Mouse (Mus musculus) midbrain, embryonic 10.5 days (tissue): ENCODE measurements around the gene Olfr523. TPM values are rescaled to one million over a fixed set of nuclear protein-coding genes. Genes with fewer than 3 reads are reported as not detected.

Source experiments
- DNase-seq: peaks from one replicate; pipeline ENCODE4 v3.0.0-alpha.2; 2017; ENCODE audit warnings: low spot score
- H3K27ac ChIP-seq: fragments of 300-500 bp; sonication (generic); replicated peaks from 2 replicates; pipeline ENCODE4 v1.5.1; 2016; ENCODE audit warnings: mild to moderate bottlenecking
- H3K27me3 ChIP-seq: fragments of 300-500 bp; sonication (generic); 2 replicates; pipeline ENCODE4 v1.6.1; 2016; ENCODE audit warnings: low read depth, mild to moderate bottlenecking; ENCODE audit not compliant: poor library complexity, severe bottlenecking
- H3K36me3 ChIP-seq: fragments of 300-500 bp; sonication (generic); 2 replicates; pipeline ENCODE4 v1.6.1; 2016; ENCODE audit warnings: mild to moderate bottlenecking, moderate library complexity
- H3K4me1 ChIP-seq: fragments of 300-500 bp; sonication (generic); 2 replicates; pipeline ENCODE4 v1.6.1; 2016
- H3K4me3 ChIP-seq: fragments of 300-500 bp; sonication (generic); 2 replicates; pipeline ENCODE4 v1.5.1; 2016; ENCODE audit warnings: mild to moderate bottlenecking, moderate library complexity
- H3K9me3 ChIP-seq: fragments of 300-500 bp; sonication (generic); replicated peaks from 2 replicates; pipeline ENCODE4 v1.6.1; 2016; ENCODE audit warnings: mild to moderate bottlenecking
- WGBS: fragments of 180-500 bp; shearing (Covaris S2); methylation state at CpG from one replicate; pipeline ENCODE4 v1.1.7; 2016; 5-methylcytosine and 5-hydroxymethylcytosine counted together
- polyA plus RNA-seq: library from polyadenylated mRNA; unstranded; fragments of >200 nt; fragmentation: Nextera tagmentation; extraction: Ambion mirVana; gene quantifications from 2 replicates; pipeline ENCODE4 v1.2.1, GENCODE M21; 2016

Olfr523 gene
- polyA plus RNA-seq, 1 experiment from 2014 or later, result not detected

- H3K4me1 ChIP-seq, result no peaks in the 10 kb centered on the region
- DNase-seq, result no peak
- H3K4me3 ChIP-seq, result no peak overlapping the region
- WGBS, result 70% methylated on average over 18 of the region's 18 CpGs
- H3K27ac ChIP-seq, result no peak overlapping the region
- no peaks in the 10 kb centered on the region for H3K36me3 ChIP-seq
- H3K9me3 ChIP-seq, result no peaks in the 10 kb centered on the region
- no peaks in the 10 kb centered on the region for H3K27me3 ChIP-seq
Observed at GRCm38 (mm10) chr7:140186646-140187620, 13.9 kb downstream of the Olfr523 start.

DNA sequence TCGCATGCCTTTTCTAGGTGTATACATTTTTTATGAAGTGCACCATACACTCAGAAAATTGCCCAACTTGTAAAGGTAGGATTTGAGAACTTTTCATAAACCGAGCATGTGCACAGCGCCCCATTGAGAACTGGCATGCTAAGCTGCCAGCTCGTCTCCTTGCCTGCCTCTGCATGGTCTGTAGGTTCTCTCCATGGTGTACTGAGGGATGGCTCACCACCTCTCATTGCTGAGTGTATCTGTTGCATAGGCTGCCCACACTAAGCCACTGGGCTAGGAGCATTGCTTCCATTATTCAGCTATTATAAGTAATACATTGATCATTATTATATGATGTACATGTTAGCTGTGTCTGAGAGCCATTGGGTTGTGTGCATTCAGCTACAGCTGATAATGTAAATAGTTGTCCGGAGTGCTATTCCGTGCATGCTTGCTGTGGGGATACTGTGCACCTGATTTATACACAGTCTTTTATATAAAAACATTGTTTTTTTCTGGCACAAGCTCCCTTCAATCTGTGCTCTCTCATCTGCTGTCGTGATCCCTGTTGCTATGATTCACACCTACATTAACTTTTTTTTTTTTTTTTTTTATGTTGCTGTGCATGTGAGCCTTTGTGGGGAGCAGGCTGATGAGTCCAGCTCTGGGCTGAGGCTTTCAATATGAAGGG lies 14.8 kb downstream of the Olfr523 start:
- Histone ChIP-seq H3K4me3 (no peak overlapping the region), H3K9me3 (no peaks in the 10 kb centered on the region), H3K36me3 (no peaks in the 10 kb centered on the region), H3K27ac (no peak overlapping the region), H3K27me3 (no peaks in the 10 kb centered on the region), H3K4me1 (no peaks in the 10 kb centered on the region)
- 83% methylated on average over 7 of the region's 7 CpGs for WGBS
- DNase-seq, result no peak

DNA sequence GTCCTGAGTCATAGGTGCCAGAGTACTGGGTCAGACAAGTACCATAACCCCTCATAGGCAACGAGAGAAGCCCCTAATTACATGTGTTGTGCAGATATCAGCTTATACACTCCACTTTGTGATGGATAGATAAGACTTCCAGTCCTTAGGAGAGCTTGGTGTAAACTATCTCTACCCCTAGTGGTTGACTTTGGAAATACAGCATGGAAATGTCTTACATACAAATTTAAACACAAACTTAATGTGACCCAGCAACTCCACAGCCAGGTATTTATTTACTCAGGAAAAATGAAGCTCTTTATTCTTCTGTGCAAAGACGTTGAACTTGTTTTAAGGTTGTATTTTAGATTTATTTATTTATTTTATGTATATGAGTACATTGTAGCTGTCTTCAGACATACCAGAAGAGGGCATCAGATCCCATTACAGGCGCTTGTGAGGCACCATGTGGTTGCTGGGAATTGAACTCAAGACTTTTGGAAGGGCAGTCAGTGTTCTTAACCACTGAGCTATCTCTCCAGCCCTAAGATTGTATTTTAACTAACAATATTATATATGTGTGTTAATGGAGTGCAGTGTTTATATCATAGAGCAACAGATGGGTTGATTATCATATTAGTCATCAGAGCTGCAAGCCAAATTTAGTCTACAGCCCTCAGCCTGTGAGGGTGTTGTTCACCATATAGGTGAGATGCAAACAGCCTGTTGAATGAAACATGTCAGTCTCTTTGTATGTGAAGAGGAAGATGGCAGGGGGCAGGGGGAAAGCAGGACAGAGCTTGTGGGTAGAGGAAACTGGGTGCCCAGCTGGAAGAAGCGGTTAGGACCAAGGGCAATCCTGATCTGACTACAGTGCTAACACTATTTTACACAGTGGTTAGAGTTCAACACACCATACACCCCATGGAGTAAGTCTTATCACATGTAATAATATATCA lies 15.6 kb downstream of the Olfr523 start:
- H3K4me3 ChIP-seq, result no peak overlapping the region
- no peaks in the 10 kb centered on the region for H3K9me3 ChIP-seq
- H3K27me3 ChIP-seq, result no peaks in the 10 kb centered on the region
- no peak overlapping the region for H3K27ac ChIP-seq
- H3K4me1 ChIP-seq, result no peaks in the 10 kb centered on the region
- no peak for DNase-seq
- 61% methylated on average over 4 of the region's 4 CpGs for WGBS
- H3K36me3 ChIP-seq, result no peaks in the 10 kb centered on the region

GRCm38 (mm10) chr7:140190435-140190834 lies 17.4 kb downstream of the Olfr523 start:
- Histone ChIP-seq H3K4me3 (no peak overlapping the region), H3K27ac (no peak overlapping the region), H3K4me1 (no peaks in the 10 kb centered on the region), H3K36me3 (no peaks in the 10 kb centered on the region), H3K9me3 (no peaks in the 10 kb centered on the region), H3K27me3 (no peaks in the 10 kb centered on the region)
- DNase-seq, result no peak
- WGBS, result 93% methylated on average over 1 of the region's 1 CpGs

- Histone ChIP-seq H3K36me3 (no peaks in the 10 kb centered on the region), H3K4me3 (no peak overlapping the region), H3K9me3 (no peaks in the 10 kb centered on the region), H3K27me3 (no peaks in the 10 kb centered on the region), H3K27ac (no peak overlapping the region), H3K4me1 (no peaks in the 10 kb centered on the region)
- 67% methylated on average over 2 of the region's 2 CpGs for WGBS
- DNase-seq, result no peak
Observed at GRCm38 (mm10) chr7:140192445-140192844, 19.4 kb downstream of the Olfr523 start.

- no peak overlapping the region for H3K4me3 ChIP-seq
- WGBS, result 88% methylated on average over 2 of the region's 2 CpGs
- H3K27ac ChIP-seq, result no peak overlapping the region
- no peaks in the 10 kb centered on the region for H3K27me3 ChIP-seq
- H3K36me3 ChIP-seq, result no peaks in the 10 kb centered on the region
- no peaks in the 10 kb centered on the region for H3K4me1 ChIP-seq
- no peak for DNase-seq
- no peaks in the 10 kb centered on the region for H3K9me3 ChIP-seq
Observed at GRCm38 (mm10) chr7:140192851-140193250, 19.8 kb downstream of the Olfr523 start.

GRCm38 (mm10) chr7:140194031-140194430 lies 21.0 kb downstream of the Olfr523 start:
- WGBS, result 91% methylated on average over 4 of the region's 4 CpGs

GRCm38 (mm10) chr7:140196002-140196401 lies 23.0 kb downstream of the Olfr523 start:
- no peak for DNase-seq

More at GRCm38 (mm10) chr7:140194031-140194430, 21.0 kb downstream of the Olfr523 start:
- Histone ChIP-seq H3K27ac (no peak overlapping the region), H3K36me3 (no peaks in the 10 kb centered on the region), H3K27me3 (no peaks in the 10 kb centered on the region), H3K4me1 (no peaks in the 10 kb centered on the region), H3K4me3 (no peak overlapping the region), H3K9me3 (no peaks in the 10 kb centered on the region)
- DNase-seq, result no peak

DNA sequence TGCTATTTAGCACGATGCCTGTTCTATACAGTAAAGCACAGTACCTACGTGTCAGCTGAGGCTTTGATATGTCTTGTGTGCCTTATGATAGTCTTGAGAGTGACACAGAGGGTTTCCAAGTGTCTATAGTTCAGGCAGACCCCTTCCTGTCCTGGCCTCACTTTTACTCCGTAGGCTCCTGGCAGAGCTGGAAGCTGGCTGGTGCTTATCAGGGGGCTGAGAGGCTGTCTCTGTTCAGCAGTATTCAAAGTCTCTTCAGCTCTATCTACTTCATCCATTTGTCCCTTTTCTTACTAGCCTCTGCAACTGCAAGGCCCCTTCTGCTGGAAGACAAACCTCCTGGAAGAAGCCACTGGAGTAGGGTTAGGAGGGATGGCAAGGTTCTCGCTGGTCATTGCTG lies 28.1 kb downstream of the Olfr523 start:
- no peaks in the 10 kb centered on the region for H3K36me3 ChIP-seq
- WGBS, result 89% methylated on average over 4 of the region's 4 CpGs
- no peak overlapping the region for H3K4me3 ChIP-seq
- no peak overlapping the region for H3K27ac ChIP-seq
- H3K4me1 ChIP-seq, result no peaks in the 10 kb centered on the region
- H3K27me3 ChIP-seq, result no peaks in the 10 kb centered on the region
- no peaks in the 10 kb centered on the region for H3K9me3 ChIP-seq
- DNase-seq, result no peak

More at GRCm38 (mm10) chr7:140196002-140196401, 23.0 kb downstream of the Olfr523 start:
- no peak overlapping the region for H3K4me3 ChIP-seq
- H3K27me3 ChIP-seq, result no peaks in the 10 kb centered on the region
- H3K4me1 ChIP-seq, result no peaks in the 10 kb centered on the region
- no peak overlapping the region for H3K27ac ChIP-seq
- no peaks in the 10 kb centered on the region for H3K9me3 ChIP-seq
- H3K36me3 ChIP-seq, result no peaks in the 10 kb centered on the region
- 90% methylated on average over 8 of the region's 8 CpGs for WGBS

DNA sequence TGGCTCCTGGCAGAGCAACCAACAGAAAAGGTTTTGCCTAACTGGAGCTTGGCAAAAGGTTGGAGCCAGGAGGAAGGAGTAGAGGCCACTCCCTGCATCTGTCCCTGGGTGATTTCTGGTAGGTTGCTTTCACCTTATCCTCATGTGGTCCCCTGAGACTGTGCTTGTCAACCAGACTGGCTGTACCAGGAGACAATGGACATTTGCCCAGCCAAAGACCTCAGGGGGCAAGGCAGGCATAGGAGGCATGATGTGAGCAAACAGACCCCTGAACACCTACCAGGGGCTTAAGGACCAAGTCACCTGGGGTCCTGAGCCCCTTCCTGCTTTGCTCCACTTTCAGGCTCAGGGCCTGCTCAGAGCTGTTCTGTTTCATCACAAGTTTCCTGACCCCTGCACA lies 32.8 kb downstream of the Olfr523 start, which contains the start of gene Olfr524:
Olfr524 (minus strand) TSS at position 101 of the 400 bp plus-strand sequence.
- H3K4me3 ChIP-seq, result no peak within 1 kb of the TSS
- H3K27ac ChIP-seq, result no peak within 1 kb of the TSS
- H3K9me3 ChIP-seq, result no peaks in the 10 kb centered on the region
- H3K4me1 ChIP-seq, result no peaks in the 10 kb centered on the region
- DNase-seq, result no peak
- no peaks in the 10 kb centered on the region for H3K27me3 ChIP-seq
- H3K36me3 ChIP-seq, result no peaks in the 10 kb centered on the region

GRCm38 (mm10) chr7:140206904-140207303 lies 33.9 kb downstream of the Olfr523 start:
- Histone ChIP-seq H3K4me1 (no peaks in the 10 kb centered on the region), H3K27me3 (no peaks in the 10 kb centered on the region), H3K4me3 (no peak overlapping the region), H3K36me3 (no peaks in the 10 kb centered on the region), H3K9me3 (no peaks in the 10 kb centered on the region), H3K27ac (no peak overlapping the region)
- WGBS, result 87% methylated on average over 3 of the region's 3 CpGs
- DNase-seq, result no peak

- Histone ChIP-seq H3K4me3 (no peak overlapping the region), H3K27ac (no peak overlapping the region), H3K27me3 (no peaks in the 10 kb centered on the region), H3K36me3 (no peaks in the 10 kb centered on the region), H3K4me1 (no peaks in the 10 kb centered on the region), H3K9me3 (no peaks in the 10 kb centered on the region)
- DNase-seq, result no peak
- WGBS, result 80% methylated on average over 8 of the region's 8 CpGs
Observed at GRCm38 (mm10) chr7:140208153-140208552, 35.1 kb downstream of the Olfr523 start.
